Mouse (Mus musculus) embryonic facial prominence, embryonic 11.5 days (tissue): ENCODE results near the gene Pdia3. TPM values are rescaled to one million over a fixed set of nuclear protein-coding genes. Genes with fewer than 3 reads are reported as not detected.
"Not testable (repeated sequence)": the region's sequence is repeated elsewhere in the genome, so short reads cannot be mapped to it uniquely, and the experiment has no call there.

Source experiments
- ATAC-seq: fragments of 200-750 bp; cut with Nextera tagmentation; replicated peaks from 2 replicates; pipeline ENCODE4 v1.8.0; 2017; ENCODE audit warnings: low read depth; ENCODE audit not compliant: insufficient number of reproducible peaks, low FRiP score, low TSS enrichment
- DNase-seq: peaks from one replicate; pipeline ENCODE4 v3.0.0-alpha.2; 2015; ENCODE audit warnings: low spot score
- H3K27ac ChIP-seq: fragments of 300-500 bp; sonication (generic); replicated peaks from 2 replicates; pipeline ENCODE4 v1.5.1; 2014; ENCODE audit warnings: mild to moderate bottlenecking, low read depth, low read length, control low read depth
- H3K27me3 ChIP-seq: fragments of 300-500 bp; sonication (generic); 2 replicates; pipeline ENCODE4 v1.6.1; 2014; ENCODE audit warnings: mild to moderate bottlenecking, low read length, moderate library complexity, mixed read lengths; ENCODE audit not compliant: control insufficient read depth, insufficient read depth
- H3K36me3 ChIP-seq: fragments of 300-500 bp; sonication (generic); replicated peaks from 2 replicates; pipeline ENCODE4 v1.6.1; 2014; ENCODE audit warnings: low read depth, mild to moderate bottlenecking, low read length, moderate library complexity, mixed read lengths; ENCODE audit not compliant: control insufficient read depth, insufficient read depth
- H3K4me1 ChIP-seq: fragments of 300-500 bp; sonication (generic); 2 replicates; pipeline ENCODE4 v1.6.1; 2014; ENCODE audit warnings: low read length, mixed read lengths; ENCODE audit not compliant: control insufficient read depth, insufficient read depth
- H3K4me2 ChIP-seq: fragments of 300-500 bp; sonication (generic); 2 replicates; pipeline ENCODE4 v1.6.1; 2014; ENCODE audit warnings: low read depth, mild to moderate bottlenecking, control low read depth, low read length, moderate library complexity
- H3K4me3 ChIP-seq: fragments of 300-500 bp; sonication (generic); 2 replicates; pipeline ENCODE4 v1.5.1; 2014; ENCODE audit warnings: low read depth, low read length, control low read depth
- H3K9ac ChIP-seq: fragments of 300-500 bp; sonication (generic); replicated peaks from 2 replicates; pipeline ENCODE4 v1.6.1; 2014; ENCODE audit warnings: mild to moderate bottlenecking, control low read depth, low read length
- H3K9me3 ChIP-seq: fragments of 300-500 bp; sonication (generic); replicated peaks from 2 replicates; pipeline ENCODE4 v1.6.1; 2016; ENCODE audit warnings: mild to moderate bottlenecking, low read length, inconsistent platforms, mixed read lengths; ENCODE audit not compliant: control insufficient read depth
- WGBS: fragments of 180-500 bp; shearing (Covaris S2); extraction: QIAGEN DNeasy Blood & Tissue Kit; methylation state at CpG from one replicate; pipeline ENCODE4 v1.1.7; 2014; 5-methylcytosine and 5-hydroxymethylcytosine counted together
- polyA plus RNA-seq: library from polyadenylated mRNA; unstranded; fragments of >200 nt; fragmentation: Nextera tagmentation; extraction: Ambion mirVana; gene quantifications from 2 replicates; pipeline ENCODE4 v1.2.1, GENCODE M21; 2014

Pdia3 gene
- 589 and 609 TPM in 2 replicates for polyA plus RNA-seq

GRCm38 (mm10) chr2:121413387-121414042 lies at the start of gene Pdia3, which contains the start of gene Catsper2:
Gene Pdia3, plus strand, starts transcription at chr2:121413775.
Gene Catsper2, minus strand, starts transcription at chr2:121413792.
- ATAC-seq: peak; percentile 99
- WGBS: under 1% methylated on average over 62 of the region's 68 CpGs

GRCm38 (mm10) chr2:121368831-121369230 lies 44.7 kb upstream of the Pdia3 start:
- DNase-seq (no peak), ATAC-seq (no peak)
- WGBS: 77% methylated on average over 2 of the region's 2 CpGs
- Histone ChIP-seq H3K27ac (no peak overlapping the region), H3K4me1 (no peaks in the 10 kb centered on the region), H3K9me3 (no peaks in the 10 kb centered on the region), H3K27me3 (no peaks in the 10 kb centered on the region), H3K9ac (no peak overlapping the region), H3K36me3 (no peaks in the 10 kb centered on the region), H3K4me2 (no peak overlapping the region), H3K4me3 (no peak overlapping the region)

More at GRCm38 (mm10) chr2:121413387-121414042, at the start of gene Pdia3, which contains the start of gene Catsper2:
- DNase-seq: peak; percentile 98
- peak within 1 kb of the TSS; percentile 99 for H3K4me3 ChIP-seq
- H3K4me2 ChIP-seq: peak within 1 kb of the TSS; percentile 61
- peak within 1 kb of the TSS; percentile 97 for H3K27ac ChIP-seq
- no peaks in the 10 kb centered on the region for H3K4me1 ChIP-seq
- peaks cover 7% of the 10 kb centered on the region; the same call in 1 of the 2 replicates for H3K36me3 ChIP-seq
- no peaks in the 10 kb centered on the region for H3K27me3 ChIP-seq
- peak within 1 kb of the TSS; percentile 98 for H3K9ac ChIP-seq
- H3K9me3 ChIP-seq: no peaks in the 10 kb centered on the region

- no peak overlapping the region for H3K4me3 ChIP-seq
- no peaks in the 10 kb centered on the region for H3K36me3 ChIP-seq
- no peaks in the 10 kb centered on the region for H3K9me3 ChIP-seq
- WGBS: 91% methylated on average over 5 of the region's 5 CpGs
- H3K27ac ChIP-seq: no peak overlapping the region
- no peaks in the 10 kb centered on the region for H3K27me3 ChIP-seq
- H3K4me2 ChIP-seq: no peak overlapping the region
- DNase-seq (no peak), ATAC-seq (no peak)
- no peak overlapping the region for H3K9ac ChIP-seq
- H3K4me1 ChIP-seq: no peaks in the 10 kb centered on the region
These were observed 42.7 kb upstream of the Pdia3 start for GRCm38 (mm10) chr2:121370921-121371320.

GRCm38 (mm10) chr2:121372266-121372665 lies 41.3 kb upstream of the Pdia3 start:
- no peaks in the 10 kb centered on the region for H3K4me1 ChIP-seq
- ATAC-seq: no peak
- no peaks in the 10 kb centered on the region for H3K9me3 ChIP-seq
- H3K36me3 ChIP-seq: no peaks in the 10 kb centered on the region
- H3K4me3 ChIP-seq: no peak overlapping the region
- H3K9ac ChIP-seq: no peak overlapping the region
- 76% methylated on average over 3 of the region's 3 CpGs for WGBS
- no peak overlapping the region for H3K27ac ChIP-seq
- no peak overlapping the region for H3K4me2 ChIP-seq
- H3K27me3 ChIP-seq: no peaks in the 10 kb centered on the region
- DNase-seq: no peak

- ATAC-seq (no peak), DNase-seq (no peak)
- H3K9me3 ChIP-seq: no peaks in the 10 kb centered on the region
- H3K4me1 ChIP-seq: no peaks in the 10 kb centered on the region
- WGBS: 61% methylated on average over 2 of the region's 2 CpGs
- H3K36me3 ChIP-seq: no peaks in the 10 kb centered on the region
- no peak overlapping the region for H3K9ac ChIP-seq
- no peaks in the 10 kb centered on the region for H3K27me3 ChIP-seq
- no peak overlapping the region for H3K4me3 ChIP-seq
- no peak overlapping the region for H3K4me2 ChIP-seq
- no peak overlapping the region for H3K27ac ChIP-seq
These were observed 38.8 kb upstream of the Pdia3 start for GRCm38 (mm10) chr2:121374766-121375165.

- not testable (repeated sequence) for DNase-seq, H3K36me3 ChIP-seq, H3K9me3 ChIP-seq, ATAC-seq, H3K27ac ChIP-seq, H3K9ac ChIP-seq, H3K27me3 ChIP-seq, H3K4me2 ChIP-seq, H3K4me1 ChIP-seq, H3K4me3 ChIP-seq
- WGBS: 92% methylated on average over 14 of the region's 17 CpGs
These were observed 26.5 kb upstream of the Pdia3 start, which contains the start of gene Strc for GRCm38 (mm10) chr2:121386961-121387575. Gene Strc, minus strand, starts transcription at chr2:121387168.

- Histone ChIP-seq H3K9me3 (no peaks in the 10 kb centered on the region), H3K27me3 (no peaks in the 10 kb centered on the region), H3K27ac (no peak overlapping the region), H3K36me3 (no peaks in the 10 kb centered on the region), H3K4me2 (no peak overlapping the region), H3K4me1 (no peaks in the 10 kb centered on the region), H3K4me3 (no peak overlapping the region), H3K9ac (no peak overlapping the region)
- 13% methylated on average over 8 of the region's 8 CpGs for WGBS
- DNase-seq: peak; percentile 95
- ATAC-seq: no peak
These were observed 17.0 kb upstream of the Pdia3 start for GRCm38 (mm10) chr2:121396624-121397023.

GRCm38 (mm10) chr2:121403296-121403695 lies 10.3 kb upstream of the Pdia3 start:
- H3K27me3 ChIP-seq: no peaks in the 10 kb centered on the region
- H3K4me1 ChIP-seq: no peaks in the 10 kb centered on the region
- no peaks in the 10 kb centered on the region for H3K9me3 ChIP-seq
- no peak overlapping the region for H3K4me3 ChIP-seq
- no peak overlapping the region for H3K4me2 ChIP-seq
- DNase-seq (no peak), ATAC-seq (no peak)
- no peaks in the 10 kb centered on the region for H3K36me3 ChIP-seq
- no peak overlapping the region for H3K27ac ChIP-seq
- no peak overlapping the region for H3K9ac ChIP-seq
